Mouse (Mus musculus) NIH3T3 (cell line): ENCODE measurements around the gene Tnpo1.
"Not testable (repeated sequence)": the region's sequence is repeated elsewhere in the genome, so short reads cannot be mapped to it uniquely, and the experiment has no call there.

Experiments used
- DNase-seq: peaks from one replicate; pipeline ENCODE4 v3.0.0-alpha.2; 2012; ENCODE audit warnings: low read depth

The Tnpo1 gene

DNA sequence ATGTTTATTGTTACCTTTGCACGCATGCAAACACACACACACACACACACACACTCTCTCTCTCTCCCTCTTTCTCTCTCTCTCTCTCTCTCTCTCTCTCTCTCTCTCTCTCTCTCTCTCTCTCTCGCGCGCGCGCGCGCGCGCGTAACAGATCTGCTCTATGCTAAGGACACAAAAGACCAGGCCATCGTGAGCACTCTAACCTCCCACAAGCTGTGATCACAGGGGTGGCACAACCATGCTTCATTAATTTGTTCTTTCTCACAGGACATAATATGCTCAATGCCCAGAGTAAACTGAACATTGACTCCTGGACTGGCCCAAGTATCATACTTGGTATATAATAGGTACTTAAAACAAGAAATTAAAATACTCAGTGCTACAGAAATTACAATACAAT is 37.0 kb downstream of the Tnpo1 start:
- DNase-seq = no peak

GRCm38 (mm10) chr13:98883774-98884173 is 42.4 kb downstream of the Tnpo1 start:
- no peak for DNase-seq

- no peak for DNase-seq
These were observed 44.2 kb downstream of the Tnpo1 start for GRCm38 (mm10) chr13:98881991-98882390.

DNA sequence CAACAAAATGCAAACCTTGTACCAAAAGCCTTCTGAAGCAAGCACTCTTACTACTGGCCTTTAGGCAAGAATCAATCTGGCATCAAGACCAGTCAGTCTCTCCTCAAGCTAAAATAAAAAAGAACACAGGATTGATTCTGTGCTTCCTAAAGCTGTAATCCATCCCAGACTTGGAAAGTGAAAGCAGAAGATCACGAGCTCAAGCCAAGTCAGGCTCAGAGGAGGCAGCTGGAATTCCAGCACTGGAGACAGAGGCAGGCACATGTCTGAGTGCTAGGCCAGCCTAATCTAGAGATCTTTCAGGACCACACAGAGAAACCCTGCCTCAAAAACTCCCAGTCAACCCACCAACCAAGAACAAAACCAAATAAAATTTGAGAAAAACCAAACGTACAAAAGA is 45.8 kb downstream of the Tnpo1 start:
- DNase-seq = peak; percentile 68

DNA sequence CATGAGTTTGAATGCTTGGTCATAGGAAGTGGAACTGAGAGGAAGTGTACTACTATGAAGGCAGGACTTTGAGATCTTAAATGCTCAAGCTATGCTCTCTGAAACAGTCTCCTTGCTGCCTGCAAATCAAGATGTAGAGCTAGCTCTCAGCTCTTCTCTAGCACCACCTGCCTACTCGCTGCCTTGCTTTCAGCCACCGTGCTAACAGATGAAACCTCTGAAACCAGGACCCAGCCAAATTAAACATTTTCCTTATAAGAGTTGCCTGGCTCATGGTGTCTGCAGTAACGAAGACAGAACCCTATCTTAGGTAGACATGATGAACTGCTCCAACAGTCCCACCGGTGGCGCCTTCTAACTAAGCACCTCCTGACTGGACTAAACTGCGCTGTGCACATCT is 46.8 kb downstream of the Tnpo1 start:
- DNase-seq = no peak

DNA sequence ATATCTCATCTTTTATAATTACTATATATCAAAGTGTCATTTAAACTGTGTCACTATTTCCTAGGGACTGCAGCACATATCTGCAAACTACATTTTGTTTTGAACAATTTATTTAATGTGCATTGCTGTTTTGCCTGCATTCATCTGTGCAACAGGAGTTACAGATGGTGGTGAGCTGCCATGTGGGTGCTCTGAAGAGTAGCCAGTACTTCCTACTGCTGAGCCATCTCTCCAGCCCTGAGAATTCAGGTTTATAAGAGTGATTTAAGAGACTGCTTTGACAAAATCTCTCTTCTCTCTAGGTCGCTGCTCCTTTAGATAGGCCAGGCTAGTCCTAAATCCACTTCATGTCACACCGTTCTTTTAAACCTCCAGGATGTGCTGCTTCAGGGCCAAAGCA is 49.0 kb downstream of the Tnpo1 start:
- no peak for DNase-seq

DNA sequence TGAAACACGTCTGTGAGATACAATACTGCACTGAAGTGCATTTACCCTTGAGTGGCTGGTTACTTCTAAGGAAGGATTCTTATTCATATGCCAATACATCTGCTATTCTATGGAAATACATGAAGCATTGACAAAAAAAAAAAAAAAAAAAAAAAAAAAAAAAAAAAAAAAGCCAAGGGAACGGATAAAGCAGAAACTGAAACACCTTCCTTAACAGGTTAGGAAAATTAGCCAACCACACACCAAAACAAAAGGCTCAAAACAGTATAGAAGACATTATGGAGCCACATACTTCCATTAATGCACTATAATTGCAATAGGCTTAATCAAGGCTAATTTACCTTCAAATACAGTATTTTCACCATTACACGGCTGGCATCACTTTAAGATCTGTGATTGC is 51.5 kb downstream of the Tnpo1 start:
- no peak for DNase-seq

- no peak for DNase-seq
These were observed 53.8 kb downstream of the Tnpo1 start for GRCm38 (mm10) chr13:98872273-98872847.

DNA sequence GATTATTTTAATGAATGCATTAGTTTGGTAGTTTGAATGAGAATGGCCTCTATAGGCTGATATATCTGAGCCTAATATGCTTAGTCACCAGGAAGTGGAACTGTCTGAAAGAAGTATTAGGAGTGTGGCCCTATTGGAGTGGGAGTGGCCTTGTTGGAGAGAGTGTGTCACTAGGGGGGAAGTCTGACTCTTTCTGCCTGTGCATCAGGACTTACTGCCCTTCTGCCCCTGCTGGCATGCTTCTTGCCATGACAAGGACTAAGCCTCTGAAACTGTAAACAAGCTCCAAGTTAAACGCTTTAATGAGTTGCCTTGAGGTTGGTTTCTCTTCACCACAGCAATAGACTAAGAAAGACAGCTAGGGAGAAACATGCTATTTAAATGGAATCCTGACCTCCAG is 54.9 kb downstream of the Tnpo1 start:
- DNase-seq = no peak

- DNase-seq = no peak
These were observed 57.8 kb downstream of the Tnpo1 start for GRCm38 (mm10) chr13:98868236-98868923.

- DNase-seq = peak; percentile 78
These were observed 58.4 kb downstream of the Tnpo1 start for GRCm38 (mm10) chr13:98867810-98868209.

GRCm38 (mm10) chr13:98855291-98855690 is 70.9 kb downstream of the Tnpo1 start:
- no peak for DNase-seq

- no peak for DNase-seq
These were observed 80.4 kb downstream of the Tnpo1 start for GRCm38 (mm10) chr13:98845794-98846193.

- DNase-seq = peak; percentile 17
These were observed 89.6 kb downstream of the Tnpo1 start for GRCm38 (mm10) chr13:98836423-98837088.

DNA sequence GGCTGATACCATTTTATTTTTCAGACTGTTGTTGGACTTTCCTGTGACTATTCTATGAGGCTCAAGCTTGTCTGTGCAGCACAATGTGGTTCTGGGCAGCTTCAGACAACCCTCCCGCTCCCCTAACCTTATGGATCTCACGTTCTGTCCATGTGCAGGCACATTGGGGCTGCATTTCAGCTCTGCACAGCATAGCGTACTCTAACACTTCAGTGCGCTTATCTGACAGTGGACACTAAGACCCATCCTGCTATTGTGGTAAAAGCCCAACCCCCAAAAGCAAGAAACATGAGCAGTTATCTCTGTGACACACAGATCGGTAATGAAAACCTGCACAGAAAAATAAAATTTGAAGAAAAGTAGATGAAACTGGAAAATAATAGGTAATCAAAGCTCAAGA is 90.4 kb downstream of the Tnpo1 start:
- DNase-seq = no peak

- no peak for DNase-seq
These were observed 91.5 kb downstream of the Tnpo1 start for GRCm38 (mm10) chr13:98834723-98835122.

DNA sequence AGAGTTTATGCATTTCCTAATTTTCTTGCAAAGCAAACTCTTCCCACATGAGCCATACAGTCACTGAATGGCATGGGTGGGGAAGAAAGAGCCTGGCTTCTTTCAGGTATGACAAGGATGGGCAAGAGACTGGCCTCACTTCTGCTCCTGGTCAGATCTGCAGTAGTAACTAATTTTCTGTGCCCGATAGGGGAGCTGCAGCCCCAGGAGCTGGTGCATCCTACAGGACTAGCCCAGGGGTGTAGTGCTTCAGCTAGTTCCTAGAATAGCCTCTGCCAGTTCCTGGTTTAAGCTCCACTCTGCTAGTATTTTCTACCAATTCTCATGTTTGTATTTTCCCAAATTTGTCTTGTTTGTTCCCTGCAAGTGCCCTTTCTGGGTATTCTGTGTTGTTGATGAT is 92.0 kb downstream of the Tnpo1 start:
- no peak for DNase-seq

GRCm38 (mm10) chr13:98832451-98833450 is 93.4 kb downstream of the Tnpo1 start:
- DNase-seq = no peak

- not testable (repeated sequence) for DNase-seq
These were observed 97.2 kb downstream of the Tnpo1 start for GRCm38 (mm10) chr13:98829026-98829425.

- no peak for DNase-seq
These were observed 100.6 kb downstream of the Tnpo1 start for GRCm38 (mm10) chr13:98825574-98825973.

GRCm38 (mm10) chr13:98819094-98819493 is 107.1 kb downstream of the Tnpo1 start:
- DNase-seq = peak; percentile 69

- DNase-seq = no peak
These were observed 108.0 kb downstream of the Tnpo1 start for GRCm38 (mm10) chr13:98818205-98818604.
